Mouse (Mus musculus) T-cell, adult 66 days (primary cell): Measurements from ENCODE around the gene Gm11214. TPM values are rescaled to one million over a fixed set of nuclear protein-coding genes. Genes with fewer than 3 reads are reported as not detected.

Experiments
- total RNA-seq, 2 experiments: library from RNA; stranded (reverse); gene quantifications; 3 replicates in 1 of 2; 4 replicates in 1 of 2; pipeline ENCODE4 v1.2.4; 2023

Gene Gm11214
- total RNA-seq, result not detected

GRCm38 (mm10) chr4:63663279-63663678 is at the start of gene Gm11214:
Gene Gm11214 (minus strand): TSS chr4:63663379.

GRCm38 (mm10) chr4:63622378-63622835 is 40.8 kb downstream of the Gm11214 start, which contains the start of gene Tex48:
Gene Tex48 (minus strand): TSS chr4:63622428.

Other genes with a start within 250 kb of the Gm11214 start
- 10 to 100 TPM in 1 of 2 experiments, 1 to 10 TPM in 1; 8.3 to 10.2 TPM for gene Whrn, start 167.4 kb downstream of the Gm11214 start, total RNA-seq
- gene Atp6v1g1, start 118.6 kb downstream of the Gm11214 start, total RNA-seq, result 10 to 100 TPM; 64.4 to 72.1 TPM
- 10 to 100 TPM; 20.8 to 23.9 TPM for gene Tmem268, start 104.6 kb downstream of the Gm11214 start, total RNA-seq
- not detected for gene Gm11213, start 58.1 kb downstream of the Gm11214 start, total RNA-seq
- gene Tex48, start 41.0 kb downstream of the Gm11214 start, total RNA-seq, result not detected
- gene Tnfsf15, start 81.7 kb upstream of the Gm11214 start, total RNA-seq, result not detected
- gene Tnfsf8, start 198.0 kb upstream of the Gm11214 start, total RNA-seq, result 10 to 100 TPM; 16.7 to 20.3 TPM